Mouse (Mus musculus) cortical plate, adult 2 months (tissue): ENCODE data around the gene Stard7.

ENCODE experiments used
- CTCF ChIP-seq: fragments of 200-500 bp; IDR thresholded peaks from 2 replicates; pipeline ENCODE4 v1.5.1; 2011; ENCODE audit warnings: mild to moderate bottlenecking, control low read depth, low read length; ENCODE audit not compliant: insufficient read depth; ENCODE audit errors: extremely low read depth
- POLR2A ChIP-seq: fragments of 200-500 bp; IDR thresholded peaks from 2 replicates; pipeline ENCODE4 v1.6.1; 2011; ENCODE audit warnings: mild to moderate bottlenecking, low read length, control low read depth; ENCODE audit not compliant: insufficient read depth; ENCODE audit errors: extremely low read depth

DNA sequence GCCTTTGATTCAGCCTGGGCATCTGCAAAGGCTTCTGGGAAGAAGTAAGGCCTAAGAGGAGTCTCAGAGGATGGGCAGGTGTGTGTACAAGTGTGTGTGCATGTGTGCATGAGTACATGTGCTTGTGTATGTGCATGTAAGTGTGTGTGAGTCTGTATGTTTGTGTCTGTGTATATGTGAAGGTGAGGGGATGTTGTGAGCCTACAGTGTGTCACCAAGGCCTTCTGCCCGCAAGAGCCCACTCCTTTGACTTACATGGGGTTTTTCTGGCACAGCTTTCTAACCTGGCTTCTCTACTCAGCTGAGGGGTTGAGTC lies 45.1 kb downstream of the Stard7 start:
- no peak for TF ChIP-seq POLR2A
- TF ChIP-seq CTCF: no peak
